Mouse (Mus musculus): ENCODE data around the gene Srebf2. TPM values are rescaled to one million over a fixed set of nuclear protein-coding genes. Genes with fewer than 3 reads are reported as not detected.
A peak's percentile ranks its signal among the peaks of the same experiment; 100 is the strongest.
"Not testable (repeated sequence)": the region's sequence is repeated elsewhere in the genome, so short reads cannot be mapped to it uniquely, and the experiment has no call there.

The Srebf2 gene
- 10 to 100 TPM; 11.4 to 17.4 TPM for total RNA-seq (2021)
- long read RNA-seq, experiment 1, full-length matches to known transcripts = 12 of 17 reads
- long read RNA-seq, experiment 1, partial matches to known transcripts = 1 of 17 reads
- long read RNA-seq, experiment 1, other reads (novel, unspliced or antisense) = 4 of 17 reads
- long read RNA-seq, experiment 2, full-length matches to known transcripts = 12 of 20 reads
- long read RNA-seq, experiment 2, partial matches to known transcripts = 1 of 20 reads
- long read RNA-seq, experiment 2, other reads (novel, unspliced or antisense) = 7 of 20 reads

DNA sequence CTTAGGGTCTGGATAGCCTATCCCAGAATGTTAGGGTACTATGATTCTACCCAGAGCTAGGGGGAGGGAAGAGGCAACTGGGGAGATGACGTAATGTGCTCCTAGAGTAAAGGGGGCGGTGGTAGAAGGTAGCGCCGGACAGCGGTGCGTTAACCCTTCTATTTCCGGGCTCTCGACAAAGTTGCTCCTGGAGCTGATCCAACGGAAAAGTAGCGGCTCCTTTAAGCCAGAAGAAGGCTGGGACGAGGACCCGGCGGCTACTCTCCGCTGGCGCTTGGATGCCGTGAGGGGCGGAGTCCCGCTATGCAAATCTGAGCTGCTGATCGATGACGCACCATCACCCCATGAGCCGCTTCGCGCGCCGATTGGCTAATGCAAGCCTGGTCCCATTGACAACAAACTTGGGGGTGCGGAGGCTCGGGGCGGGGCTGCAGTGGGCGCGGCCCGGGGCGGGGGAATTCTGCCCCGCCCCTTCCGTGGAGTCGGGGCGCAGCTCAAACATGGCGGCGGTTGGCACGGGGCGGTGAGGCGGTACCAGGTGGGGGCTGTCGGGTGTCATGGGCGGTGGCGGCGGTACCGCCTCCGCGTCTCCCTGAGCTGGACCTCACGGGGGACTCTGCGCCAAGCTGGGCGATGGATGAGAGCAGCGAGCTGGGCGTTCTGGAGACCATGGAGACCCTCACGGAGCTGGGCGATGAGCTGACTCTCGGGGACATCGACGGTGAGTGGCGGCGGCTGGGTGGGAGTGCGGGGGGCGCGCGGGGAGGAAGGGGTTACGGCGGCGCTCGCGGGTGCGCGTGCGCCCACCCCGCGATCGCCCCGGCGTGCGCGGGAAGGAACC lies at the start of gene Srebf2:
Gene Srebf2 (plus strand): TSS at position 412 of the 841 bp plus-strand sequence.
- peak; percentile 99 for DNase-seq
- H3K27ac ChIP-seq = peak within 1 kb of the TSS; percentile 92
- TF ChIP-seq CTCF (IDR thresholded peaks at IDR 0.05) = no peak
- intact Hi-C loops (cut with DNase I) = loop anchor here (5.0 kb wide), 1 partner anchor 195 kb away; no protein-coding TSS in a partner anchor
- H3K4me3 ChIP-seq = peak within 1 kb of the TSS; percentile 82

GRCm38 (mm10) chr15:82106953-82107555 lies 39.9 kb upstream of the Srebf2 start:
- peak; percentile 64 for DNase-seq
- intact Hi-C loops (cut with DNase I) = no loop called here
- no peak overlapping the region for H3K4me3 ChIP-seq
- TF ChIP-seq CTCF (IDR thresholded peaks at IDR 0.05) = peak; percentile 68
- no peak overlapping the region for H3K27ac ChIP-seq

- TF ChIP-seq CTCF (IDR thresholded peaks at IDR 0.05) = no peak
- no peak overlapping the region for H3K27ac ChIP-seq
- intact Hi-C loops (cut with DNase I) = no loop called here
- no peak overlapping the region for H3K4me3 ChIP-seq
- DNase-seq = no peak
These were observed 26.4 kb upstream of the Srebf2 start for GRCm38 (mm10) chr15:82120544-82120943.

GRCm38 (mm10) chr15:82126690-82127089 lies 20.3 kb upstream of the Srebf2 start:
- peak overlapping the region; percentile 83 for H3K4me3 ChIP-seq
- intact Hi-C loops (cut with DNase I); DNase-seq: not testable (repeated sequence)

DNA sequence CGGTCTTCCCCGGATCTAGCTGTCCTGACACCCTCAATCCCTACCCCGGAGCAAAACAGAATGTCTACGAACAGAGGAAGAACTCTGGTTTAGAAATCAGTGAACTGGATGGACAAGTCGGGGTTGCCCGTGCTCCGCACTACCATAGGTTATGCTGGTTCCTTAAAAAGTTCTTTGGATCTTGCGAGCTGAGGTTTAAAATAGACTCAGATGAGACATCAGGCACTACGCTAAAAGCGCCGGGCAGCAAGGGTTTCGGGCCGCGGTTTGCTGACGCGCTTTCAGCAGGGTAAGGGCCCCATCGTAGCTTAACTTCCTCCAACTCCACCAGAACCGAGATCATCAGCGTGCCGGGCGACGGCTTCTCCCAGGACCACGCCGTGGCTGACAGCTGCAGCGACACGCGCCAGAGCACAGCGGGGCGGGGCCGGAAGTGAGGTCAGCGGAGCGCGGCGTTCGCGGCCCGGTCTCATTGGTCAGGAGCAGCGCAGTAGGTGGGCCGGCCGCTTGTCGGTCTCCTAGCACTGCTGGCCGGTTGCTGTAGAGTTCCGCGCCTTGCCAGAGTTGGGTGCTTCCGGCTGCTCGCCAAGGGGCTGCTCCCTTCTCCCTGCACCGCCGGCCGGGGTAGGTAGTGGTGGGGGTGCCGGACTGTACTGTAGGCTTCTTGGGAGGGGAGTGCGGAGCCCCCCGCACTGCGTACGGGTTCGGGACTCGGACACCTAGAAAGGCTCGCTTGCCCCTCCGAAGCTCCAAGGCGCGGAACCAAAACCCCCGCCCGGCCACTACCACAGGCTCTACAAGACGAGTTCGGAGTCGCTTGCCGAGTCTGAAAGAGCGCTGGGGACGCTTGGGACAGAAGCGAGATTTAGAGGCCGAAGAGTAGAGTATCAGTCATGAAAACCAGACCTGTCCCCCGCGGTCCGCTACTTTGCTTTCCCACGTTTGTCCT lies 19.3 kb upstream of the Srebf2 start, which contains the start of gene Ccdc134:
Gene Ccdc134 (plus strand): TSS at position 497 of the 949 bp plus-strand sequence.
- peak within 1 kb of the TSS; percentile 94 for H3K27ac ChIP-seq
- H3K4me3 ChIP-seq = peak within 1 kb of the TSS; percentile 83
- intact Hi-C loops (cut with DNase I) = no loop called here
- peak; percentile 99 for DNase-seq
- no peak for TF ChIP-seq CTCF (IDR thresholded peaks at IDR 0.05)

More at GRCm38 (mm10) chr15:82126690-82127089, 20.3 kb upstream of the Srebf2 start:
- peak overlapping the region; percentile 94 for H3K27ac ChIP-seq

DNA sequence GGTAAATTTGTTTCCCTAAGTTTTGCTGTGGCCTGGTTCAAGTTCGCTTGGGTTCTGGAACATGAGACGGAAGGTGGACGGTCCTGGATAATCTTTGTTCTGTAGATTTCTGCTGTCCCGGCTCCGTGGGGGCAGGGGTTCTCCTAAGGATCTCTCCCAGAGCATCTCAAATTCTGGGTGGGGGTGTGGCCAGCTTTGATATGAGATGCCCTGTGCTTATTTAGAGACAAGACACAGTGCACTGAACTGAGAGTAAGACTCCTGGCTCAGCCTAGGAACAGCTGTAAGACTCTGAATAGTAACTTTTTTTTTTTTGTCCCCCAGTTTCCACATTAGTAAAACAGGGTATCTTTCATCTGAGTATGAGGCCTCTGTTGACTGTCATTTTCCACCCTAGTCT lies 18.6 kb upstream of the Srebf2 start:
- peak overlapping the region; percentile 94 for H3K27ac ChIP-seq
- peak overlapping the region; percentile 83 for H3K4me3 ChIP-seq
- peak; percentile 69 for DNase-seq
- intact Hi-C loops (cut with DNase I) = no loop called here
- no peak for TF ChIP-seq CTCF (IDR thresholded peaks at IDR 0.05)

DNA sequence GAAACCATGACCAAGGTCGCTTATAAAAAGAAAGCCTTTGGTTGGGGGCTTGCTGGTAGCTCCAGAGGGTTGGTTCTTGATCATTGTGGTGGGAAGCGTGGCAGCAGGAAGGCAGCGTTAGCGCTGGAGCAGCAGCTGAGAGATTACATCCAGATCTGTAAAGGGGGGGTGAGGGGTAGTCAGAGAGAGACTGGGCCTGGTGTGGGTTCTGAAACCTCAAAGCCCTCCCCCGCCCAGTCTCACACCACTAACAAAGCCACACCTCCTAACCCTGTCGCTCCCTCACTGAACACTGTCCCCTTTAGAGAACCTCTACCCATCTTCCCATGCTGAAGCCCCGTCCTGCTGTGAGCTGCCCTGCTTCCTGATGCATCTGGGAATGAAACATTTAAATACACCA lies 16.4 kb upstream of the Srebf2 start:
- intact Hi-C loops (cut with DNase I) = no loop called here
- TF ChIP-seq CTCF (IDR thresholded peaks at IDR 0.05) = no peak
- Histone ChIP-seq H3K4me3 (no peak overlapping the region), H3K27ac (no peak overlapping the region)
- no peak for DNase-seq

DNA sequence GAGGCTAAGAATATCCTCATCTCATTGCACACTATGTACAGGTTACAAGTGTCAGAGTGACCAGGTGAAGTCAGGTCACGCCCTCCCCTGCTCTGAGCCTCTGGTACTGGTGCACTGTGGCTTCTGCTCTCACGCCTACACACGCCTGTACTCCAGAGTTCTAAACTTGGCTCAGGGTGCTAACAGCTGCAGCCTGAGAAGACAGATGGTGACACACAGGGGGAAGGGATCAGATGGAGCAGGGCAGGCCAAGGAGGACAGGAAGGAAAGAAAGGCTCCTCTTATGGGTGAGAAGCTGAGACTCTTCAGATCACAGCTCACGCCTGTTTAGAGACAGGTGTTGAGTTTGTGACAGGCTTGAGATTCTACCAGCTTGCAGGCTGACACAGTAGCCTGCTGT lies 11.6 kb upstream of the Srebf2 start:
- intact Hi-C loops (cut with DNase I) = no loop called here
- Histone ChIP-seq H3K4me3 (no peak overlapping the region), H3K27ac (peak overlapping the region; percentile 79)
- peak; percentile 81 for DNase-seq
- TF ChIP-seq CTCF (IDR thresholded peaks at IDR 0.05) = no peak

GRCm38 (mm10) chr15:82138565-82138964 lies 8.4 kb upstream of the Srebf2 start:
- intact Hi-C loops (cut with DNase I) = loop anchor here (1.0 to 2.0 kb wide), 2 partner anchors 27 to 98 kb away; no protein-coding TSS in a partner anchor
- no peak overlapping the region for H3K27ac ChIP-seq
- TF ChIP-seq CTCF (IDR thresholded peaks at IDR 0.05) = peak; percentile 93
- no peak overlapping the region for H3K4me3 ChIP-seq
- DNase-seq = peak; percentile 67

DNA sequence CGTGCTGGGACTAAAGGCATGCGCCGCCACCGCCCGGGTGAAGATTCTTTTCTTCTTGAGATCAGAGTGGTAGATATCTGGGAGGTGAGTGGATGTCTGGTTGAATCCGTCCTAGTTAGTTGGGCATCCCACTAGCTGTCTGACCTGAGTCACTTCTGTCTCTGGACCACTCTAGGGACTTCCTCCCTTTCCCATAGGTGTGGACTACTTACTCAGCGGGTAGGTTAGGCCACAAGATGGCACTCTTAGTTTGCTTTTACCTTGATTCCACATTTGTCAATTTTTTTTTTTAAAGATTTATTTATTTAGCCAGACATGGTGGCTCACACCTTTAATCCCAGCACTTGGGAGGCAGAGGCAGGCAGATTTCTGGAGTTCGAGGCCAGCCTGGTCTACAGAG lies 7.8 kb upstream of the Srebf2 start:
- no peak overlapping the region for H3K4me3 ChIP-seq
- no peak overlapping the region for H3K27ac ChIP-seq
- intact Hi-C loops (cut with DNase I) = loop anchor here (2.0 kb wide), 1 partner anchor 98 kb away; no protein-coding TSS in a partner anchor
- no peak for DNase-seq
- peak; percentile 55 for TF ChIP-seq CTCF (IDR thresholded peaks at IDR 0.05)

DNA sequence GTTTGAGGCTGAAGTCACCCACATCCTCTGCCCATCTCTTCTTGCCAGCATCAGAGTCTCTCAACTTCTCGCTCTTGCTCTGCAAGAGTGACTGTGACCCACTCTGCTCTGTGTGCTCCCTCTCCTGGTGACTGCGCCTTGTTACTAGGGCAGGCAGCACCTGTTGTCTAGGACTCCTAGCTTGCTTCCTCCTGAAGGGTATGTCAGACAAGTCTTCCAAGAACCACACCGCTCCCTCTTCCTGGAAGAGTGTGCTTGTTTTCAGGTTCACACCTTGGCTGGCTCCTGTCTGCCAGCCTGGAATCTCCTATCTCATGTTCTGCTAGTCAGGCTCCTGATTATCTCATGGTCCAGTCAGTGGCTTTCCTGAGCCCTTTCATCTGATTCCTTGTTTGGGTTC lies 6.6 kb upstream of the Srebf2 start:
- intact Hi-C loops (cut with DNase I) = no loop called here
- Histone ChIP-seq H3K4me3 (no peak overlapping the region), H3K27ac (no peak overlapping the region)
- peak; percentile 27; the same call in 1 of the 2 replicates for TF ChIP-seq CTCF (IDR thresholded peaks at IDR 0.05)
- DNase-seq = no peak

GRCm38 (mm10) chr15:82144157-82144556 lies 2.8 kb upstream of the Srebf2 start:
- intact Hi-C loops (cut with DNase I) = no loop called here
- no peak overlapping the region for H3K4me3 ChIP-seq
- TF ChIP-seq CTCF (IDR thresholded peaks at IDR 0.05) = no peak
- no peak for DNase-seq
- peak overlapping the region; percentile 51; the same call in 1 of the 2 replicates for H3K27ac ChIP-seq

All from gastrocnemius, adult 2 months (tissue).